Mouse (Mus musculus) MEL (cell line): ENCODE measurements around the gene Pde3a.

Source experiments
- CTCF ChIP-seq, 3 experiments: IDR thresholded peaks in 2 of 3; conservative IDR thresholded peaks in 1 of 3; 2 replicates each; pipeline ENCODE4 v1.5.1; 2011 to 2012; ENCODE audit warnings: low read length in 3 of 3, low read depth in 2 of 3, mild to moderate bottlenecking in 2 of 3, improper control_type of control experiment in 1 of 3, inconsistent platforms in 1 of 3, mixed read lengths in 1 of 3, moderate library complexity in 1 of 3; ENCODE audit not compliant: control insufficient read depth in 1 of 3, insufficient read depth in 1 of 3, poor library complexity in 1 of 3, severe bottlenecking in 1 of 3
- HCFC1 ChIP-seq: IDR thresholded peaks from 2 replicates; pipeline ENCODE4 v1.6.1; 2012; ENCODE audit warnings: low read depth, mild to moderate bottlenecking, inconsistent platforms, low read length, improper control_type of control experiment, moderate library complexity
- KAT2A ChIP-seq: conservative IDR thresholded peaks from 2 replicates; pipeline ENCODE4 v1.6.1; 2012; ENCODE audit warnings: low read depth, low read length, improper control_type of control experiment, inconsistent platforms
- MAX ChIP-seq: IDR thresholded peaks from 2 replicates; pipeline ENCODE4 v1.6.1; 2011; ENCODE audit warnings: low read length, improper control_type of control experiment
- MAZ ChIP-seq: IDR thresholded peaks from 2 replicates; pipeline ENCODE4 v1.6.1; 2012; ENCODE audit warnings: low read depth, mild to moderate bottlenecking, inconsistent platforms, low read length, improper control_type of control experiment
- MXI1 ChIP-seq: IDR thresholded peaks from 2 replicates; pipeline ENCODE4 v1.6.1; 2011; ENCODE audit warnings: mild to moderate bottlenecking, low read depth, low read length, improper control_type of control experiment
- POLR2A ChIP-seq, 2 experiments: IDR thresholded peaks; 2 replicates each; pipeline ENCODE4 v1.6.1; 2011 to 2012; ENCODE audit warnings: low read length in 2 of 2, mild to moderate bottlenecking in 2 of 2, control low read depth in 1 of 2, improper control_type of control experiment in 1 of 2, low read depth in 1 of 2, moderate library complexity in 1 of 2; ENCODE audit not compliant: control insufficient read depth in 1 of 2, insufficient read depth in 1 of 2, poor library complexity in 1 of 2
- POLR2AphosphoS5 ChIP-seq: IDR thresholded peaks from 2 replicates; pipeline ENCODE4 v1.6.1; 2012; ENCODE audit warnings: low read depth, borderline replicate concordance, mild to moderate bottlenecking, inconsistent platforms, low read length, moderate library complexity, mixed read lengths
- USF1 ChIP-seq: IDR thresholded peaks from 2 replicates; pipeline ENCODE4 v1.6.1; 2014; ENCODE audit warnings: low read depth, mild to moderate bottlenecking, inconsistent platforms, low read length, improper control_type of control experiment, moderate library complexity
- ZC3H11A ChIP-seq: IDR thresholded peaks from 2 replicates; pipeline ENCODE4 v1.6.1; 2012; ENCODE audit warnings: low read depth, mild to moderate bottlenecking, inconsistent platforms, low read length, improper control_type of control experiment

GRCm38 (mm10) chr6:141525787-141526186 lies 276.7 kb downstream of the Pde3a start:
- TF ChIP-seq HCFC1: no peak
- TF ChIP-seq USF1: no peak
- no peak for TF ChIP-seq CTCF (IDR thresholded peaks at IDR 0.05 in 2 of 3, conservative IDR thresholded peaks at IDR 0.05 in 1 of 3; ENCODE audit: control insufficient read depth in 1 of 3, insufficient read depth in 1 of 3, low read depth in 2 of 3, low read length in 3 of 3, poor library complexity in 1 of 3, severe bottlenecking in 1 of 3)
- no peak for TF ChIP-seq ZC3H11A
- TF ChIP-seq MXI1: no peak
- no peak for TF ChIP-seq MAX
- TF ChIP-seq POLR2A (IDR thresholded peaks at IDR 0.05; ENCODE audit: control insufficient read depth in 1 of 2, insufficient read depth in 1 of 2, low read depth in 1 of 2, low read length in 2 of 2, poor library complexity in 1 of 2): no peak
- no peak for TF ChIP-seq KAT2A
- TF ChIP-seq POLR2AphosphoS5: no peak
- no peak for TF ChIP-seq MAZ
